ENCODE assay signal across 9 mouse cellular contexts in the genomic region with DNA sequence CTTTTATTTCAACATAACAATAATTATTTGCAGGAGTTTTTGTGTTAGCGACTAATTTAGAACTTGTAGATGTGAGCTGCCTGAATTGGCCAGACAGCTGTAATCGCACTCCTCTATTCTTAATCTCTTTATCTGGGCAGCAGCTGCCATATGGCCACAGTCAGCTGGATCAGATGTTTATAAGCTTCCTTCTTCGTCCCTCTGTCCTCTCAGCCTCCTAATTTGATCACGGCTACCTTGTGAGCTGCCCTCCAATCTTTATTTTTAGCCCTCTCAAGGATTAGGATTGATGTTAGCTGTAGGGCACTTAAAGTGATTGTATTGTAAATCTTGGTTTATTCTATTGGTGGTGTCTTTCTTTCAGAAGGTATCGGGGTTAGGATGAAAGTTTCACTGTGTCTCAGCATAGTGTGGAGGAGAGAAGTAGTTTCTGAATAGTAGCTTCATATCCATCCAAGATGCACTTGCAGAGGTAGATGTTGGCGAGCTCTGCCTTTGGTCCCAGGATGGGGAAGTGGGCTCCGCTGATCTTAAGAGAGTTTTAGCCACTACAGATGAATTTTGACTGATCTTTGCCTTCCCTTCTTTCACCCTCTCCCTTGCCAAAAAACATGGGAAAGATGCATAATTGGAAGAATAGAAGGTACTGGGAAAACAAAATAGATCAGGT. TPM values are rescaled to one million over a fixed set of nuclear protein-coding genes. Genes with fewer than 3 reads are reported as not detected.
DNase-seq lines count a peak whose midpoint lies in the region; ATAC-seq lines count a peak whose summit lies in the region.
"Had no signal": no experiment of that assay in that cellular context is flagged by ENCODE, and none has a peak within 500 bp of the region (broad histone marks: within the 10 kb centered on the region; RNA-seq: fewer than 3 reads in every experiment).

No protein-coding gene starts in this region.

- DNase-seq in cerebellum, postnatal 10 days = peak; percentile 41 to 56
- DNase-seq in cerebellum, adult 8-10 months = no peak
- DNase-seq in 416B (ENCODE audit: low read depth) = peak; percentile 11
- no peak for DNase-seq in forebrain, embryonic 11.5 days (ENCODE audit: low spot score)
- no peak for DNase-seq in adrenal gland, adult (ENCODE audit: inconsistent age in 2 of 2, low spot score in 1 of 2)
- no peak for DNase-seq in gastrocnemius, adult 8-10 months (ENCODE audit: low spot score in 2 of 2)
- DNase-seq: thymus, postnatal 25 days had no signal

- H3K27me3 ChIP-seq in forebrain, embryonic 11.5 days (ENCODE audit: control insufficient read depth, insufficient read depth, low read length) = no peaks in the 10 kb centered on the region
- H3K27me3 ChIP-seq in midbrain, embryonic 12.5 days = no peaks in the 10 kb centered on the region

- H3K4me1 ChIP-seq in forebrain, embryonic 11.5 days (replicated peaks; ENCODE audit: control insufficient read depth, insufficient read depth, low read length) = peaks cover 20% of the 10 kb centered on the region
- peaks cover 56% of the 10 kb centered on the region for H3K4me1 ChIP-seq in midbrain, embryonic 12.5 days

- no peaks in the 10 kb centered on the region for H3K9me3 ChIP-seq in forebrain, embryonic 11.5 days (ENCODE audit: control insufficient read depth, low read length)
- no peaks in the 10 kb centered on the region for H3K9me3 ChIP-seq in midbrain, embryonic 12.5 days

- peak overlapping the region; percentile 87 for H3K4me2 ChIP-seq in forebrain, embryonic 11.5 days (ENCODE audit: low read depth, low read length, severe bottlenecking)
- peak overlapping the region; percentile 70 for H3K4me2 ChIP-seq in midbrain, embryonic 12.5 days (replicated peaks)

- WGBS in forebrain, embryonic 11.5 days = 23% methylated on average over 7 of the region's 7 CpGs
- WGBS in midbrain, embryonic 12.5 days = 17% methylated on average over 7 of the region's 7 CpGs

- no peak for ATAC-seq in forebrain, embryonic 11.5 days (replicated peaks; ENCODE audit: low FRiP score)
- ATAC-seq in midbrain, embryonic 12.5 days (ENCODE audit: low FRiP score, low read depth) = no peak
- ATAC-seq in erythroblast, adult 5-6 weeks (replicated peaks; ENCODE audit: low FRiP score, poor library complexity, severe bottlenecking) = no peak

- H3K27ac ChIP-seq in forebrain, embryonic 11.5 days (ENCODE audit: low read depth, low read length) = peak overlapping the region; percentile 48; the same call in 1 of the 2 replicates
- H3K27ac ChIP-seq in midbrain, embryonic 12.5 days (replicated peaks) = peak overlapping the region; percentile 84

- peak overlapping the region; percentile 98 for H3K4me3 ChIP-seq in forebrain, embryonic 11.5 days (ENCODE audit: low read depth, low read length)
- peak overlapping the region; percentile 91 for H3K4me3 ChIP-seq in midbrain, embryonic 12.5 days

- peaks cover 2% of the 10 kb centered on the region; the same call in 1 of the 2 replicates for H3K36me3 ChIP-seq in forebrain, embryonic 11.5 days (ENCODE audit: control insufficient read depth, insufficient read depth, low read length)
- H3K36me3 ChIP-seq in midbrain, embryonic 12.5 days = peaks cover 13% of the 10 kb centered on the region

- peak overlapping the region; percentile 58 for H3K9ac ChIP-seq in forebrain, embryonic 11.5 days (ENCODE audit: low read length)
- H3K9ac ChIP-seq in midbrain, embryonic 12.5 days (replicated peaks) = peak overlapping the region; percentile 99

RNA-seq across cellular contexts. Expression of a gene that starts 3.4 kb away (rescaled TPM):
- polyA plus RNA-seq in forebrain, embryonic 11.5 days (2014; fragmentation: Nextera tagmentation; extraction: Ambion mirVana) = 5.1 and 6.6 TPM in 2 replicates
- 11.7 and 11.9 TPM in 2 replicates for polyA plus RNA-seq in midbrain, embryonic 12.5 days (2016; fragmentation: Nextera tagmentation; extraction: Ambion mirVana)
- total RNA-seq in erythroblast, adult 5-6 weeks (2015; ENCODE audit: low replicate concordance) = 10.7 and 13.8 TPM in 2 replicates
- 10.5 and 16.0 TPM in 2 replicates for total RNA-seq in erythroblast, adult 5-6 weeks (2017; ENCODE audit: low replicate concordance)
- 100 to 1,000 TPM; 113 to 163 (median 126) TPM for total RNA-seq in gastrocnemius, adult 8-10 months (2022)

Comparison
In these comparisons a context has a peak if more than half of its experiments do, and no peak if none do; other contexts are left out.
1. DNase-seq: peak in cerebellum, postnatal 10 days (2 of 2) and 416B (single experiment); none in cerebellum, adult 8-10 months (single experiment), forebrain, embryonic 11.5 days (single experiment), adrenal gland, adult (0 of 2) and gastrocnemius, adult 8-10 months (0 of 2).
2. RNA of a gene that starts 3.4 kb away (total RNA-seq): 113 to 163 TPM in gastrocnemius, adult 8-10 months; 10.5 to 16.0 TPM in erythroblast, adult 5-6 weeks; every median in the first group is over 4 times any median in the second.